Mouse (Mus musculus) adrenal gland, postnatal 14 days (tissue): ENCODE results near the gene Ramac. TPM values are rescaled to one million over a fixed set of nuclear protein-coding genes. Genes with fewer than 3 reads are reported as not detected.

Experiments used
- DNase-seq: peaks from one replicate; pipeline ENCODE4 v3.0.0; 2021; ENCODE audit warnings: mixed read lengths
- long read RNA-seq, 2 experiments: library from polyadenylated mRNA; stranded (forward); transcript quantifications; one replicate each; pipeline ENCODE4 v2.0.0; 2021
- total RNA-seq: library from RNA; stranded (reverse); gene quantifications from 2 replicates; pipeline ENCODE4 v1.2.3, GENCODE M21; 2021

Ramac gene
- total RNA-seq = 40.6 and 42.4 TPM in 2 replicates
- long read RNA-seq, experiment 1, transcript Ramac-201 (3 exons, 1,452 nt) = major isoform, 94 of 104 reads
- long read RNA-seq, experiment 1, partial matches to known transcripts = 0 of 104 reads
- long read RNA-seq, experiment 1, other reads (novel, unspliced or antisense) = 10 of 104 reads
- long read RNA-seq, experiment 2, transcript Ramac-201 (3 exons, 1,452 nt) = major isoform, 75 of 88 reads
- long read RNA-seq, experiment 2, partial matches to known transcripts = 13 of 88 reads
- long read RNA-seq, experiment 2, other reads (novel, unspliced or antisense) = 0 of 88 reads

DNA sequence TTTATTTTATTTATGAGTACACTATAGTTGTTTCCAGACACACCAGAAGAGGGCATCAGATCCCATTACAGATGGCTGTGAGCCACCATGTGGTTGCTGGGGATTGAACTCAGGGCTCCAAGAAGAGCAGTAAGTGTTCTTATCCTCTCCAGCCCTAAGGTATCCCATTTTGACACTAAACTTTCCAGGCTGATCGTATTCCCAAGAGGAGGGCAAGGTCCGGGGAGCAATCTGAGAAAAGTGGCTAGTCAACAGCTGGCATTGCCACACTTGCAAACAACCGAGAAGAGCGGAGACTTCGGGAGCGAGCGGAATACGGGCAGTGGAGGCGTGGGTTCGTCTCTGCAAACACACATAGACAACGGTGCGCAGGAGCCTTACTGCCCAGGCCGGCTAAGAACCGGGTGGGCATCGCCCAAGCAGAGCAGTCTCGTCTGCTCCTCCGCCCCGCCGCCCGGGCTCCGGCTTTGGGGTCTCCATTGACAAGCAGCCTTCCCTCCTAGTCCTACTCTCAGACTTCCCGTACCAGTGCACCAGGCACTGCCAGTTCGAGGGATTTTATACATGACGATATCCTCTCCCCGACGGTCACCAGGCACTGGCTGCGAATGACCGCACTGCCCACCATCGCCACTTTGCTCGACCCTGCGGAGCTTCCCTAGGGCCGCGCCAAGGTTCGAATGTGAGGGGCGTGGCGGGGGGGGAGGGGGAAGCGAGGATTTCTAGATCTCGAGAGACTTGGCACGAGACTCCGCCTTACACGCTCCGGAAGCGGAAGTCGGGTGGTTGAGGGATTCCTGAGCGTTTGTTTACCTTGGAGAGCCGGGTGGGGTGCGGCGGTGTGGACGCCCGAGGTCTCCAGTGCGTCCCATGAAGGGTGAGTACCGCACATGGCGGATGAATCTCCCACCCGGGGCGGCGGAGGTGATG lies at the start of gene Ramac:
Gene Ramac (plus strand): TSS at position 746 of the 930 bp plus-strand sequence.
- DNase-seq = peak; percentile 95

DNA sequence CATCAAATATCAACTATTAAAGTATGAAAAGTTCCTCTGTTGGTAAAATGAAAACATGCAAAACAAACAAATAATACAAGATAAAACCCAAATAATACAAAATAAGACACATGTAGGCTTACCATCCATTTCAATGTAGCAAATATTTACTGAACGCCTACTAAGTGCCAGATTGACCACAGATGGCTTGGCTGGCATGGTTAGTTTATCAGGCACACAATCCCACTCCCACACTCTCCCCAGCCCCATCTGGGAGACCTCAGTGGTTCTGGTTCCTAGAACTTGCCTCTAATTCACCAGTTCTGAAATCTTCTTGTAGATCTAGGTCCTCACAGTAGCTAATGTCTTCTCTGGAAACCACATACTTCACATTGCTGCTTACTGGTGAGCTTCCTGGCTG lies 44.1 kb upstream of the Ramac start:
- DNase-seq = no peak

DNA sequence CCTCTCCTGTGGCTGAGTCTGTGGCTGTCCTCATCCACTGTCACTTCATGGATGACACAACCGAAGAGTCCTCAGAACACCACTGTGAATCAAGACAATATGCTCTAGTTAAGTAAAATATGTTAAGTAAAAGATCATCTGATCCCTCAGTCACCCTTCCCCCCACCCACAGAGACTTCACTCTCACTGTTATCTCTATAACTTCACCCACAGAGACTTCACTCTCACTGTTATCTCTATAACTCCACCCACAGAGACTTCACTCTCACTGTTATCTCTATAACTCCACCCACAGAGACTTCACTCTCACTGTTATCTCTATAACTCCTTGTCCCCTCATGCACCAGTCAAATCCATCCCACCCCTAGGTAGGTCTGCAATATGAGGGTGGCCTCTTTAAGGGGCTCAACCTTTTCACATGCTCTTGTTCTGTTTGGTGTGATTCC lies 43.5 kb upstream of the Ramac start:
- DNase-seq = no peak

GRCm38 (mm10) chr7:81721271-81721670 lies 41.5 kb upstream of the Ramac start:
- no peak for DNase-seq

GRCm38 (mm10) chr7:81723851-81724250 lies 38.9 kb upstream of the Ramac start:
- DNase-seq = no peak

DNA sequence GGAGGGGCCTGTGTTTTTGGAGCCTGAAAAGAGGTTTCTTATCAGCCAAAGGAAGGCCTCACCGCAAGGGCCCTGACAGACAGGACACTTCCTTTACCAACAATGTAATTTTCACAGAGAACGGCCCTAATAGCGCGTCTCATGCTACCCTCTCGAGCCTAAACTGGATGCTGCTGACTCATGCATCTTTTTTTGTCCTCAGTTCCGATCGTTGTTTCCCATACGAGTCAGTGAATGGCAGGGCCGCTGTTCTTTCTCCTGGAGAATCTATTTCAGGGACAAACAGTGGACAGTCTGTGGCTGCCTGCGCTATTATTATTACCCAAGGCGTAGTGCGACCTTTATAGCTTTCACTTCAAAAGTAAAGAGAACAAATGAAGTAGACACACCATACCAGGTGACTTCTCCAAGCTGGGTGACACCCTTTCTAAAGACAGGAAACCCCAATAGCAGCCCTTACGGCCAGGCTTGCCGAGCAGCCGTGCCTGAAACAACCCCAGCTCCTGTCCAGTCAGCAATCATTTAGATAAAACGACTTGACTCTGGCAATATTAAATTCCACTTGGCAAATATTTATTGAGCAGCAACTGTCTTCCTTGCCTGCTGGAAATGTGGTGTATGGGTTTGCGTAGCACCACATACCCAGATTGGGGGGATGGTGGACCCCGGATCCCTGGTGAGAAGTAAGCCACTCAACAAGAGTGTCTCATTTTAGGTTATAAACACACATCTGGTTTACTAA lies 36.6 kb upstream of the Ramac start:
- DNase-seq = no peak

DNA sequence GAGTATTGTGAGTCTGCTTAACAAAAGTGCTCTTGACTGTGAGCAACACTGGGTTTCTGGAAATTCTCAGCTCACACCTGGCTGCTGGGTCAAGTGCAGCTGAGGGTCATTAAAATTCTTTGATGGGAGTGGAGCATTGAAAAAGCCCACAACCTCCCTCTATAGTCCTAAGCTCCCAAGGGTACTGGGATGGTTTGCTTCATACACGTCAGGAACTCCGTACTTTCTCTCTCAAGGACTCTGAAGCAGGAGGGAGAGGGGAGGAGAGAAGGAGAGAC lies 36.1 kb upstream of the Ramac start:
- DNase-seq = no peak

DNA sequence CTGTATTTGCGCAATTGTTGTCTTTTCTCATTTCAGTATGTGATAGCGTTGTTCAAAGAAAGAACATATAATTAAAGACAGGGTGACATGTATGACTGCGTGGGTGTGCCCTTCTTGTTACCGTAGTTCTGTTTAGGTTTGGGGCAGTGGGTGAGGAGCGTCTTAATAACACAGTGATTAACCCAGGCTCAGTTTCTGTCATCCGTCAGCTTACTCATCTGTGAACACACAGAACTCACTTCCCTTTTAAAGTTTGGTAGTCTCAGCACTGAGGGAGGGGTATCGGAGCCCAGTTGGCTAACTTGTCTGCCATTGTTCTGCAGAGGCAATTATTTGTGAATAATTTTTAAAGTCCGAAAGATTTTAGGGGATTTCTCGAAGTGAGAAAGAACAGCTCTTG lies 35.0 kb upstream of the Ramac start:
- DNase-seq = no peak

GRCm38 (mm10) chr7:81729787-81730186 lies 32.9 kb upstream of the Ramac start:
- DNase-seq = no peak

- DNase-seq = no peak
Measured at GRCm38 (mm10) chr7:81731181-81731651, 31.5 kb upstream of the Ramac start.

- DNase-seq = no peak
Measured at GRCm38 (mm10) chr7:81732183-81733089, 30.3 kb upstream of the Ramac start.

- DNase-seq = peak; percentile 13
Measured at GRCm38 (mm10) chr7:81735300-81736048, 27.3 kb upstream of the Ramac start.

- no peak for DNase-seq
Measured at GRCm38 (mm10) chr7:81738720-81739385, 23.9 kb upstream of the Ramac start.

DNA sequence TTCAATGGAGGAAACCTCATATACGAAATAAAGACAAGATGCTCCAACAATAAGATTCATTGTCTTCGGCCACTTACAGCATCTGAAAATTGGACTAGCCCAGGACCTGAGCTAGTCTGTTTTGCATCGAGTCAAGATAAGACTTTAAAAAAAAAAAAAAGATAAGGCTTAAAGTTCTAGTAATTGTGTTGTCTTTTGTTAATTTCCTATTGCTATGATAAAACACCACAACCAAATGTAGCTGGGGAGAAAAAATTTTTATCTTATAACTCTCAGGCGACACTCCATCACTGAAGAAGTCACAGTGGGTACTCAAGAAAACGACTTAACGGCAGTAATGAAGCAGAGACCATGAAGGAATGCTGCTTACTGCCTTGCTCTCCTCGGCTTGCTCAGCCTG lies 22.7 kb upstream of the Ramac start:
- no peak for DNase-seq

DNA sequence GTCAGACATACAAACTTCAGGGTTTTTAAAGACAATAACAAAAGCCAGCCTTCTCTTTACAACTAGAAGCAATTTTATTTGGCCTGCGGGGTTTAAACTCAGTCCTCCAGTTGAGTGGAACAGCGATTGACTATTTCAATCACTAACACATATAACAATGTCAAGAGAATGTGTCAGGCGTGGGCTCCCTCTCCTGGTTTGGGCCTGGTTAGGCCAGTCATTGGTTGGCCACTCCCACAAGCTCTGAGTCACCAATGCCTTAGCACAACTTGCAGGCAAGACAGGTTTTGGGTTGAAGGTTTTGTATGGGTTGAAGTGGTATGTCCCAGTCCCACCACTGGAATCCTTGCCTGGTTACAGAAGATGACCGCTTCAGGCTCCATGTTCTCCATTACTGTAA lies 18.6 kb upstream of the Ramac start:
- peak; percentile 73 for DNase-seq

DNA sequence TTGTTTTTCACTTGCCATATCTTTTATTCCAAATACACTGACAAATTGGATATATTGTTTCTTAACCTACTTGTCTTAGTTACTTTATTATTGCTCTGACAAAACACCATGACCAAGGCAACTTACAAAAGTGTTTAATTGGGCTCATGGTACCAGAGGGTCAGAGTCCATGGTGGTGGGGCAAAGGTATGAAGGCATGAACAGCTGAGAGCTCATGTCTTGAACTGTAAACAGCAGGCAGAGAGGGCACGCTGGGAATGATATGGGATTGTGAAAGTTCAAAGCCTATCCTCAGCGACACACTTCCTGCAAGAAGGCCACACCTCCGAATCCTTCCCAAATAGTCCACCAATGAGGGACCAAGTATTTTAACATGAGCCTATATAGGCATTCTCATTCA lies 14.8 kb upstream of the Ramac start:
- DNase-seq = no peak

DNA sequence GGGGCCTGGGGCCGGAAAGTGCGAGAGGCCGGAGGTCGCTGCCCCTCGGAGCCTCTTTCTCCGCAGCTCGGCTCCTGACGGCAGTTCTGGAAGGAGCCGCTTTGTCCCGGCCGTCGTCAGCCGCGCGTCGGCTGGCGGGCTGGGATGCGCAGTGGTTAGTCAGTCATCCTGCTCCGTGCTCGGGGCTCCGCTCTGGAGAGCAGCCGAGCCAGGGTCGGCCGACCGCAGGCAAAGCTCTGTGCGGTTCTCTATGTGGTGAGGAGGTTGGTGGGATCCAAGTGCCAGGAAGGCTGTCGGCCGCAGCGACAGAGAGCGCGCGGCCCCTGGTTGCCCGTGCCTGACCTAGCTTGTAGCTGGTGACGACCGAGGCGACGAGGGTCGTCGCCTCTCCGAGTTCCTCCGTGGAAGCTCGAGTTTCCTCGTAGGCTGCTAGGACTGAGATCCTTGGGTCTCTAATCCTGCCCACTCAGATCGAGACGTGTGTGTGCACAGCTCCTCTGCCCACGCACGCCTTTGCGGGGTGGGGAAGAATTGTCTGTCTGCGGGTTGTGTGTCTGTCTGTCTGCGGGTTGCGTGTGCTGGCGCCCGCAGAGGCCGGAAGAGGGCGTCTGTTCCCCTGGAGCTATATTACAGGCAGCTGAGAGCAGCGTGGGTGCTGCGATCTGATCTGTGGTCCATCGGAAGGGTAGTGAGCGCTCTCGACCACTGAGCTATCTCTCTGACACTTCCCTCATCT lies 553 bp downstream of the Ramac start:
- DNase-seq = peak; percentile 46

DNA sequence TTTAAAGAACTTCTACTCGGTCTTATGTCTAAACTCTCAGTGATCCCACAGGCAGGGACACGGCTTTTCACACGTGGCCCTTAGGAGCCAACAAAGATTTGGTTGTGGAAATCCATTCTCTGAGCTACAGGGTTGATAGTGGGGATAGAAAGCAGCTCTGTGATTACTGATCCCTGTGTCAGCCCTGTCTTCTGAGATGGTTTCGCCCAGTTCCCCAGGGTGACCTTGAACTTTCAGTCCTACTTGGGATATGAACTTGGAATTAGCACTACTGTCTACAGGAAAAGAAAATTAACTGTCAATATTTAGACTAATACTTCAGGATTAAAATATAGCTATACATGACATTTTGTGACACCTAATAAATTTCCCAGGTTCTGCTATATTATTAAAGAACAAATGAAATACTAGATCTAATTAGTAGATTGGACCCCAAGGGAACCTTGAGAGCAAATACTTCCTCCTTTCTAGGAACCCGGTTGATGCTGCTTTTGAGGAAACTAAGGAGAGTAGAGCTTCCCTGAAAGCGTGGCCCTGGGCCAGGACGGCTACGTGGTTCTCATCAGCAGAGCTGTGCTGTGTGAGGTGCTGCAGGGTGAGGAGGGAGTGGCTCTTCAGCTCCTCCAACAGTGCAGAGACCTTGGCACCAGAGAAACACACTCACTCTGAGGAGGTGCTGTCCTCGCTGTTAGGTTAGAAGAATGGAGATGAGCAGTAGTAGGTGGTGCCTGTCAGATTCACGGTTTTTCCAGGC lies 10.2 kb downstream of the Ramac start:
- DNase-seq = peak; percentile 64

GRCm38 (mm10) chr7:81775325-81775724 lies 12.6 kb downstream of the Ramac start:
- peak; percentile 16 for DNase-seq
